Mouse (Mus musculus) c-Kit-positive CD71-positive TER-119-positive erythroid progenitor cells, embryonic 14.5 days (primary cell): ENCODE measurements at regions not wholly inside any gene's neighbourhood (a gene's known extent, or its start where the extent isn't known, plus 50 kb on each side); places are given as distances from the start of the nearest gene placed in this dataset.
"Not testable (repeated sequence)": the region's sequence is repeated elsewhere in the genome, so short reads cannot be mapped to it uniquely, and the experiment has no call there.

Experiments used
- DNase-seq: peaks from one replicate; pipeline ENCODE4 v3.0.0-alpha.2; 2013; ENCODE audit warnings: low spot score

DNA sequence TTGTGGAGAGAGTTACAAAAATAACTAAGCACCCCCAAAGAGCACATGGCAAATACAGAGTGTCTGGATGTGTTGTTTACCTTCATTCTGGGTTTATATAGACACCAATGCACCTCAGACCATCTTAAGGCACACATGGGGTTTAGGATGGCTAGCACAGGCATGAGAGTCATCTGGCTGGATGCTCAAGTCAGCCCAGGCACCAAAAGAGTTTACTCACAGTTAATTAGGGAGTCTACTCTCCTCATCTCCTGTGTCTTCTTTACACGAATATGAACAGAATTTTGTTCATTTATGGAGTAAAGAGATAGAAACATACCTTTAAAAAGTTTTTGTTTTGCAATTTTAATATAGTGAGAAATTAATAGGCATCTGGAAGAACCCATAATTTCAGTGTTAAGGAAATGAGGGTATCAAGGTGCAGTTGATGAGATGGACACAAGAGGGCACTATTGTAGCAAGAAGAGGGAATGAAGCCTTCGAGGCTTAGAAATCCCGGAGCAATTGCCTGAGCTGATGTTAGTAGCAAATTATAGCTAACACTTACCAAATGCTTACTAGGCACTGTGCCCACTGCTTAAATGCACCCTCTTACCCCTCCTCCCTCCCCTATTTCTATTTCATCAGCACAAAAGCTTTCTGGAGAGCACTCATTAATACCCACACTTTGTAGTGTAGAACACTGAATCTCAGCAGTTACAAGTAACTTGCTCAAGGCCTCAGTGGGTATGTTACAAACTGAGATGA is 174.6 kb downstream of the Eepd1 start:
- peak; percentile 16 for DNase-seq

DNA sequence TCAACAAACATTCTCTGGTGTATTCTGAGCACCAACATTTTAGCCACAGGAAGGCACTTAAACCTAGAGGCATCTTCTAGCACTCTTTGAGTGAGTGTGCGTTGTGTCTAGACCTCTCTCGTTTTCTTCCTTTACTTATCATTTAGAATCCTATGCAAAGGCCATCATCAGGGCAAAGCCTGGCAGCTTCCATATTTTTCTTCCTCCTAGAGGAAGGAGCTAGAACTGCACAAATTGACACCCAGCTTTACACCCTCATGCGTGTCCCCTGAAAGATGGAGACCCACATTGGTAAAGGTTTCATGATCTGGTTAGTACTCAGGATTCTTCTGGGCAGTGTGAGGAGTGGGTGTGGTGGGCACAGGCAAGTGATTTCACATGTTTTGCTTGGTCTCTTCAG is 175.2 kb downstream of the Eepd1 start:
- no peak for DNase-seq

DNA sequence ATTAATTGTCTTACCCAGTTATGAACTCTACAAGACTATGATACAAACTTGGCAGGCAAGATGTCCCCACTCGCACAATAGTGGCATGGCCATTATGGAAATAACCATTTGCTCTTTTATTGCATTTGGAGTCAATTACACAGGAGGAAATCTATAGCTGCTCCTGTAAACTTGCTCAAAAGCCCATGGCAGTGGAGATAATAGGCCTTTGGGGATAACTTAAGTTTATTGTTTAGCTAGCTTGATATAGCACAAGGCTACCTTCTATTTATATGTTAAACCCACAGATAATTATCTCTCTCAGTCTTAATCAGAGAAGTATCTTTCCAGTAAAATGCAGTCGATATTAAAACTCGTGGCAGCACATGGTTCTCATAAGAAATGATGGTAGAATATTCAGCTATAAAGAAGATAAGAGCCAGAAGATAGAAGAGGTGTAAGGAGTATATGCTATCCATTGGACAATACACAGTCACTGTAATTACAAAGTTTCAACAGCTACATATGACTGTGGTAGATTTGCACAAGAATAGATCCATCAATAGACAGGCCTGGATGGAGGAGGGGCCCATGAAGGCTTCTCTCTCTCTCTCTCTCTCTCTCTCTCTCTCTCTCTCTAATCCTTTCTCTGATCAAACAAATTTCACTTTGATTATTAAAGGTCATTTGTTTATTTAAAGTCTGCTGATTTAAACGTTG is 202.4 kb downstream of the Eepd1 start:
- DNase-seq: no peak

DNA sequence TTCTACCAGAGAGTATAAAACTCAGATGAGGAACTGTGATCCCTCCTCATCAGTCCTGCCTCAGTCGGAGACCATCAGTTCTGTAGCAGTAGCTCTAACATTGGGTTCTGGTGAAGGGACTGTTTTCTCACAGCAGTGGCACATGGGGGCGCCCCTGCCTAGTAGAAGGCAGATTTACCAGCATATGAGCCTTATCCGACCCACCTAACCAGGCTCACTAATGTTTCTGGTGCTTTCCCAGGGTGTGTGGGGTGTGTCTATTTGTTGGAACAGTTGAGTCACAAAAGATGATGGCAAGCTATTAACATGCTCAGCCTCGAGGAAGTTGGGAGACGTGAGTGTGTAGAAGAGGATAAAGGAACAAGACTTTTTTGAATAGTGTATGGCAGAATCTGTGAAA is 212.3 kb downstream of the Eepd1 start:
- no peak for DNase-seq

DNA sequence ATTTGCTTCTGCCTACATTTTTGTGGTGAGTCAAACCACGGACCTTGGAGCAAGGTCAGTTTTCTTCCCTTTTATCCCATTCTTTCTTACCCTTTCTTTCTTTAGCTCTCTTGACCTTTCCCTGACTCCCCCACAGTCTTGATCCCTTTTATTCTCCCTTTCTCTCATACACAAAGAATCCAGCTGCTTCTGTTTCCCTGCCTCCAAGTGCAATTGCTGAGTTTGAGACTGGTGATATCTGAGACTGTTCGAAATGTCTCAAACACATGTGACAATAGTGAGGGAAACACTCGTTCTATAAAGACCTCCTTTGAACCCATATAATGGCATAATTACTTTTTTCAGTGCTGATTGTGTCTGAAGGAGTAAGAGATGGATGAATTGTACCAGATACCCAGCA is 213.7 kb downstream of the Eepd1 start:
- DNase-seq: no peak

DNA sequence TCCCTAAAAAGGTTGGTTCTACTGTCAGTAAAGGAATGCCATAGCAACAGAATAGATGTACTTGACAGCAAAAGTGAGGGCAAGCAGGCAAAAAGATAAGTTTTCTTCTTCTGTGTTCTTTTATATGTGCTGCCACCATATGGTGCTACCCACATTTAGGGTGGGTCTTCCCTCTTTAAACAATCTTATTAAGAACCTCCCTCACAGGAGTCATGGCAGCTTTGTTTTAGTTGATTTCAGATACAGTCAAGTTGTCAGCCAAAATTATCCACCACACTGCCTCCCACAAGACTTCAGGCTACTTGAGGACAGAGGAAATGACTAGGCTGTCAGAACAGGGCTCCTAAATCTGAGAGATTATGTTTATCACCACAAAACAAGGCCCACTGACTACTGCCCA is 232.3 kb downstream of the Eepd1 start:
- DNase-seq: no peak

DNA sequence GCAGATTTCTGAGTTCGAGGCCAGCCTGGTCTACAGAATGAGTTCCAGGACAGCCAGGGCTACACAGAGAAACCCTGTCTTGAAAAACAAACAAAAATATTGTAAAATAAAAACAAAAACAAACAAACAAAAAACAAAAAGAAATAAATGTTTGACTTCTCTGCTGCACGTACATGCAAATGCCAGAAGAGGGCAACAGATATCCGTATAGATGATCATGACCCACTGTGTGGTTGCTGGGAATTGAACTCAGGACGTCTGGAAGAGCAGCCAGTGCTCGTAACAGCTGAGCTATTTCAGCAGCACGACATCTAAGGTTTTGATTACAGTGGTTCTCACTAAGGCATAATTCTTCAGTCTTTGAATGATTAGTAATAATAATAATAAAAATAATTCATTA is 262.8 kb downstream of the Eepd1 start:
- DNase-seq: no peak

DNA sequence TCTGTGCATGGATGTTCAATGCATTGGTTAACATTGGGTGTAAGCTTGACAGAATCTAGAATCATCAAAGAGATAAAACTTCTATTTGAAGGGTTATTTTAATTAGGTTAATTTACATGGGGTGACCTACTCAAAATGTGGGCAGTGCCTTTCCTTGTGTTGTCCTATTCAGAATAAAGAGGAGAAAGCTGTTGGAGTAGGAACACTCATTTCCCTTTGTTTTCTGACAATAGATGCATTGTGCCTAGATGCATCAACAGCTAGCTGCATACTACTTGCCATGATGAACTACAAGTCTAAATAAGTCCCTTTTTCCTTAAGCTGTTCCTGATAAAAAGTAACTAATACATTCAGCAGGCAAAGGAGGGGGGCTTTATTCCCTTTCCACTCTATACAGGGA is 269.8 kb downstream of the Eepd1 start:
- no peak for DNase-seq

DNA sequence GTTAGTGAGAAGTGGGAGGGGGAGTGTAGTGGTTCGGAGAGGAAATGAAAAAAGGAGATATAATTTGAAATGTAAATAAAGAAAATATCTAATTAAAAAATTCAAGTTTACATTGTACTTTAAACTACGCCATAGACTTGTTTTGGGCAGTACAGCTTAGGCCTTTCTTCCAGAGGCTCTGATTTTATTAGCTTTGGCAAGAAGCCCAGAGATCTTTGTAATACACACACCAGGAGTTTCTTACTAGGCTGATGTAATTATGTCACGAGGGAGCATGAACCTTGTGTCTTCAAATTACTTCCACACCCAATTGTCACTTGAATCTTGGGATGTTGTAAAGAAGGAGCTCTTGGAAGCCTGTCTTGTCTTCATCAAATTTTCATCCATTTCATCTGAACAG is 292.6 kb downstream of the Eepd1 start:
- no peak for DNase-seq

DNA sequence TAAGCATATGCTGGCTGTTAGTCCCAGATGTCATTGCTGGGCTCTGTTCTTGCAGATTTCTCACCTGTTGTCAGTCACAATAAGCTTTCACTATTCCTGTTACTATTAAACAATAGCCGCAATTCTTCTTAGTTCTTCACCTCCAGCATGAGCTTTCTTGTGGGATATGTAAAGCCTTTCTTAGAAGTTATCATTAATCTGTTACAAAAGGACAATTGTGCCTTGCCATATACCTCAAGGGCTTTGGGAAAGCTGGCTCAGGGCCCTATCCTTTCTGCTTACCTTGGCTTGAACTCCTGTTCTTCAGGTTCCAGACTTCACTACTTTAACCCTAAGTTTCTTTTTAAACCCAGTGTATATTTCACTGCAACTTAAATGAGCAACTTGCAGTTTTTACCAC is 301.3 kb downstream of the Eepd1 start:
- no peak for DNase-seq

DNA sequence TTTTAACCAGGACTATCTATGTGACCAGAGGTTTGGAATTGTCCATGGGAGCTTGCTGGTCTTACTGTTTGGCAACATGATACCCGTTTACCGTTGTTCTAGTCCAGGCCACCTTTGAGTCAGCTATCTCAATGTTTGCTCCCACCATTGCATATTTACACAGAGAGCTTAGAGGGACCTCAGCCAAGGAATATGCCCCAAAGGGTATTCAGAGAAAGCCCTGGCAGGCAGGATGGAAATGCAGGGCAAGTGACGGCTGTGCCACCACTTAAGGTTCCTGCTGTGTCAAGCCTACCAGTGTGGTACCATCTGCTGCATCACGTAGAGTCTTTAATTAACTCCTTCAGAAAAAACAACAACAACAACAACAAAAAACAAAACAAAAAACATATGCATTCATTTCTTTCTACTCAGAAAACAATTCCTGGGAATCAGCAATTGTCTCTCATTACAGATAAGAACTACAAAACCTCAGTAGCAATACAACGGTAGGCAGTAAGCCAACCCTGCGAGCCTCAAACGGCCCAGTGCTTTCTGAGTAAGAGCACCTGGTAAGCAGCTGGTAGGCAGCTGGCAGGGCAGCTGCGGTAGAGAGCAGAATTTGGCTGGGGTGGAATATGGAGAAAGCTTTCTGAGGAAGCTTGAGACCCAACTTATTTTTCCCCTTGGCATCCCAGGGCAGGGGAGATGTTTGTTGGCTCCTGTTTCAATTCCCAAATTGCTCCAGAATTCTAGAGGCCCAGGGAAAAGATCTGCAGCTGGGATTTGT is 314.0 kb downstream of the Eepd1 start:
- DNase-seq: no peak

DNA sequence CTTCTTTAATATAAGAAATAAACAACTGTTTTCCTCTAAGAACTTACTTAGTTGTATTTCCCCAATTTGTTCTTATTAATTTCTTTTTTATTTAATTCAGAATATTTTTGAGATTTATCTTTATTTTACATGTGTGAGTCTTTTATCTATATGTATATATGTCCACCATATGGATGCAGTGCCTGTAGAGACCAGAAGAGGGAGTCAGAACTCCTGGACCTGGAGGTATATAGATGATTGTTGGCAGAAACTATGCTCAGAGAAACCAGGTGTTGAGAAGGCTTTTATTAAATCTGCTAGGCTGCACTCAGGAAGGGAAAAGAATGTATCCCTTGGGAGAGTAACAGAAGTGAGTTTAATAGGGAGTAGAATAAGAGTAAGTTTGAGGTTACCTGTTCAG is 328.2 kb downstream of the Eepd1 start:
- DNase-seq: no peak

DNA sequence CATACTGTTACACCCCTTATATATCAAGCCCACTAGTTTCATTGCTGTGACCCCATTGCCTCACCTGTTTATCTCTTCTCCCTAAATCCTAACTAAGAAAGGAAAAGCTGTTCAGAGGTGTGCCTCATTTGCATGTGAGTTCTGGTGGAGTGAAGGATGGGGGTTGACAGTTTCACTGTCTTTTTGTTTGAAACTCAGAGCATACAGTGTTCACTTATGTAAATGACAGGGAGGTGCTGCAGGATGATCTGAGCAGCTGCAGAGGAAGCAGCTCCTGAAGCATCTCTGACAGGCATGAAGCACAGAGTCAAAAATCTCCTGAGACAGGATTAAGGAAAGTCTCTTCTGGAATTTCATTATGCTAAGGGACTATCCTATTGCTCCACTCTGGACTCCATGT is 351.9 kb downstream of the Eepd1 start:
- DNase-seq: no peak

DNA sequence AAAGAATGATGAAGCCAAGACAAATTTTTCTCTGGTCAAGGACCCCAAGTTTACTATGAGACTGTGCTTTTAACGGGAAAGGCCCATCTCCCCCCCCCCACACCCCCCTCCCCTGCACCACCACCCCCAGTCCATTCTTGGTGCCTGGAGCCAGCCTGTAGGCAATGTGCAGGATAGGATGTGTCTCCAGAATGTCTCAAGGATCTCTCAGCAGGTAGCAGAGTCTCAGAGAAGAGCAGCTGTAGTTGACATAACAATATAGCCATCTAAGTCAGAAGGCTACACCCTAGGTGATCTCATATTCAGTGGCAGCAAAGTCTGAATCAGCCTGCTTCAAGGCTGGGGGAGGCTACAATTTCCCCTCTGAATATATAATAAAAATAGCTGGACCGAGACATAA is 368.6 kb downstream of the Eepd1 start:
- DNase-seq: not testable (repeated sequence)

DNA sequence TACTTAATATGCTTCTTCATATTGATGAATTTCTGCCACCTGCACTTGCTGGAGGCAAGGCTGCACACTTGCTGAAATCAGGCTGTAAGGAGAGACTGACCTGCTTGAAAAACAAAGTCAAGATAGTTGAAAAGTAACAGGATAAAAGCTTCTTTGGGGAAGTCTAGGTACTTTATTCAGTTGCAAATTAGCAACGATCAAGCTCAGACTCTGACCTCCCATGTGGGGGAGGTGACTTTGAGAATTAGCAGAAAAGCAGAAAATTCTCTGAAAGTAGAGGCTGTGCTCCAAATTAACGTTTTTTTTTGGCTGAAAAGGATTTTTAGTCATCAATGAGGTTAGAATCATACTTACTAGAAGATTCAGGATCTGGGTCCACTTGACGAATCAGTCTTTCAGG is 369.3 kb downstream of the Eepd1 start:
- not testable (repeated sequence) for DNase-seq

DNA sequence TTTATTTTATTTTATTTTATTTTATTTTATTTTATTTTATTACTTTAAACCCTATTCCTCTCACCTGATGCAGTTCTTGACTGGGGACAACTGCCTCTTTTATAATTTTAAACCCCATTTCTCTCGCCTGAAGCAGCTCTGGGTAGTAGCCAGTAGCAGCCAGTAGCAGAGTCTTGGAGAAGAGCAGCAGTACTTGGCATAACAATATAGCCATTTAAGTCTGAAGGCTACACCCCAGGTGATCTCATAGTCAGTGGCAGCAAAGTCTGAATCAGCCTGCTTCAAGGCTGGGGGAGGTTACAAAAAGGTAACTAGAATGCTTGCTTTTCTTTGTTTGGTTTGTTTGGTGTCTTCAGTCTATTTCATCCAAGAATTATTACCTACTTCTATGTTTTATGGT is 373.2 kb downstream of the Eepd1 start:
- DNase-seq: no peak

DNA sequence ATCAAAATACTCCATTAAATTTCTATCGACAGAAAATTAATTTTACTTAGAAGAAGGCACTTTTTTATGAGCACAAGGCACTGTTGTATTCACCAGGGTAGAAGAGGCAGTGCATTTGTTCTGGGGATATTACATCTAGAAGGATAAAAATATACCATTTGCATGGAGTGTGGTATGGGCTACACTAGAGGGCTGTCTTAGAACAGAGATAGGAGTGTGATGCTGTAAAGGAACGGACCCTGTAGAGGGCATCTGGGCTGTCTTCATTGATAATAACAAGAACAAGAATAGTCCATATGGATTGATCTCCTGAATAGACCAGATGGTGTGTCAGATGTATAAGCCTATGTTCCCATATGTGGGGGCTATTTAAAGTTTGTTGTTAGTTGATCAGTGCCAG is 388.9 kb downstream of the Eepd1 start:
- DNase-seq: no peak

DNA sequence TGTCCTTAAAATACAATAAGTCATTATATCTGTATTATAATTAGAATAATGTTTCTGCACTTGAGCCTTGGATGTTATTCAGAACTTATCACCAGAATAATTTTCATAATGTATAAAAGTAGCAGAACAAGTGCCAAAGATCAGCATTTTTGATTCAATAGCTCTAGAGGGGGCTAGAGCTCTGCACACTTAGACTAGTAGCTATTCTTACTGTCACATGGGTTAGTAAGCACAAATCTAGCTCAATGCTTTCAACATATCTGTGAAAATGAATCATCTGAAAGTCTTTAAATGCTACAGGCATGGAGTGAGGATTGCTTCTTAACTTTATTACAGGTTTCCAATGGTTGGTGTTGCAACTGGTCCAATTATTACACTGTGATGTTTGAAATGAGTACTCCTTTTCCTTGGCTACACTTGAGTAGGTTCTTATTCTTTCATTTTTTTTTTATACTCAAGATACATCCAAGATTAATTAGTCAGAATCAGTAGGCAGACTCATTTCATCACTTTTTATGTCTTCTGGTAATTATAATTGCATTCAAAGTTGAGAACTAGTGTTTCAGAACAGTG is 415.1 kb downstream of the Eepd1 start:
- no peak for DNase-seq
